Mouse (Mus musculus) forebrain, embryonic 10.5 days (tissue): ENCODE results near the gene Cryab. TPM values are rescaled to one million over a fixed set of nuclear protein-coding genes. Genes with fewer than 3 reads are reported as not detected.
A peak's percentile ranks its signal among the peaks of the same experiment; 100 is the strongest.

Source experiments
- DNase-seq: peaks from one replicate; pipeline ENCODE4 v3.0.0-alpha.2; 2017; ENCODE audit warnings: low spot score; ENCODE audit errors: extremely low spot score
- H3K27ac ChIP-seq: fragments of 300-500 bp; sonication (generic); 2 replicates; pipeline ENCODE4 v1.5.1; 2016; ENCODE audit warnings: mild to moderate bottlenecking
- H3K27me3 ChIP-seq: fragments of 300-500 bp; sonication (generic); 2 replicates; pipeline ENCODE4 v1.6.1; 2016; ENCODE audit warnings: mild to moderate bottlenecking; ENCODE audit not compliant: poor library complexity, severe bottlenecking
- H3K36me3 ChIP-seq: fragments of 300-500 bp; sonication (generic); replicated peaks from 2 replicates; pipeline ENCODE4 v1.6.1; 2016; ENCODE audit warnings: mild to moderate bottlenecking, moderate library complexity
- H3K4me1 ChIP-seq: fragments of 300-500 bp; sonication (generic); 2 replicates; pipeline ENCODE4 v1.6.1; 2016
- H3K4me3 ChIP-seq: fragments of 300-500 bp; sonication (generic); 2 replicates; pipeline ENCODE4 v1.5.1; 2016; ENCODE audit warnings: mild to moderate bottlenecking, moderate library complexity
- H3K9me3 ChIP-seq: fragments of 300-500 bp; sonication (generic); 2 replicates; pipeline ENCODE4 v1.6.1; 2016; ENCODE audit warnings: mild to moderate bottlenecking, moderate library complexity
- WGBS: fragments of 180-500 bp; shearing (Covaris S2); methylation state at CpG from one replicate; pipeline ENCODE4 v1.1.7; 2016; 5-methylcytosine and 5-hydroxymethylcytosine counted together
- polyA plus RNA-seq: library from polyadenylated mRNA; unstranded; fragments of >200 nt; fragmentation: Nextera tagmentation; extraction: Ambion mirVana; gene quantifications from 2 replicates; pipeline ENCODE4 v1.2.1, GENCODE M21; 2016

Cryab gene
- polyA plus RNA-seq, 1 experiment from 2014 or later: 3.2 TPM

DNA sequence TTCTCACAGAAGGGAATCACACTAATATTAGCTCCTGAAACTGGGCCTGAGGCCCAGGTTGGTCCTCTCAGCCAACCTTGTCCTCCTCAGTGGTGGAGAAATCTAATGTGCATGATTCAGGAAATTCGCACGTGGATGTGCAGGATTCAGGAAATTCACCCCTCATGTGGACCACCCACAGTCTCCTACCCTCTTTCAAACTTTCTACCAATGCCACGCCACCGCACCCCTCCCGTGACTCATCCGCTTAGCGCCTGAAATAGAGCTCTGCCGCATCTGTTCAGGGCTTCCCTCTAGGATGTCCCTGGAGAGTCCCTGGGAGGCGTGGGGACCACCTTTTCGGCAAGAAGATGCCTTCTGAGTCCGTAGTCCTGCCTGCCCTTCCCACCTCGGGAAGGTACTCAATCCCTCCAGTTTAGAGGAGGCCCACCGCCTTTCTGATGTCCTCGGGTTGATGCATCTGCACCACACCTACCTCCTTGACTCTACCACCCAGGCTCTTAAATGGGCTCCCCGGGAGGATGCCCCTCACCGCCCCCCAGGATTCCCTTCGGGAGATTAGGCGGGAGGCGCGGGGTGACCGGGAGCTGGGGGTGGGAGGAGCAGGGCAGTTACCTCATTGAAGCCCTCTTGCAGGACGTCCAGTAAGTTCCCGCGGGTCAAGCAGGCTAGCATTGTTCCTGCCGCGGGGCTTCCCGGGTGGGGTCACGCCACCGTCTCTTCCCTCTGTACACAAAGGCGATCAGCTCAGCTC, 23.8 kb upstream of the Cryab start:
- no peaks in the 10 kb centered on the region for H3K9me3 ChIP-seq
- H3K4me1 ChIP-seq: peaks cover 56% of the 10 kb centered on the region
- 3% methylated on average over 30 of the region's 30 CpGs for WGBS
- peak; percentile 48 for DNase-seq
- peaks cover 2% of the 10 kb centered on the region for H3K36me3 ChIP-seq
- H3K27ac ChIP-seq: peak overlapping the region; percentile 86
- peak overlapping the region; percentile 70 for H3K4me3 ChIP-seq
- peaks cover 10% of the 10 kb centered on the region; the same call in 1 of the 2 replicates for H3K27me3 ChIP-seq

DNA sequence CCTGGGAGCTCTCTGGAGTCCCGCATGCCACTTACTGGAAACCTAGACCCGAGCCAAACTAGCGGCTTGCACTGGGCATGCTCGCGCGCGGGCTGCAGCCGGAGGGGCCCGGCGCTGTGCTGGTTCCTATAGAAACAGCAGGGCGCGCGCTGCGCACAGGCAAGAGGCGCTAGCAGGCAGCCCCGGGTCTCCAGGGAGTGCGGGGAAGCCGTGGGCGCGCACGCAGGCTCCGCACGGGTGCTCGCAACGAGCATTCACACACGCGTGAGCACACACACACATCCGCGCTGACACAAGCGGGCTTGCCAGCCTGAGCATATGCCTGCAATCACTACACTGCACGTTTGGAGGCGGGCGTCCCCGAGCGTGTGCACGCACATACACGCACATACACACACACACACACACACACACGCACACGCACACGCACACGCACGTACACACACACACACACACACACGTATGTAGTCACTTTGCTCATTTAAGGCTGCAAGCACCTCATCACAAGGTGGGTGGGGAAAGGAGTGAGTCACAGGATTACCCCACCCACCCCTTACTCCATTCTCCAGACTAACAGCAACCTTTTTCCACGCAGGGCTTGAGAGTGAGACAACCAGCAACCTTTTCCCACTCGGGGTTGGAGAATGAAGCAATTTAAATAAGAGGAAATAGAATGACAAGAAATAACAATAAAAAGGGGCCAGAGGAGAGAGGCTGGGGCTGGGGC, 23.0 kb upstream of the Cryab start:
- H3K4me1 ChIP-seq: peaks cover 60% of the 10 kb centered on the region
- WGBS: under 1% methylated on average over 45 of the region's 45 CpGs
- peaks cover 10% of the 10 kb centered on the region; the same call in 1 of the 2 replicates for H3K27me3 ChIP-seq
- no peaks in the 10 kb centered on the region for H3K36me3 ChIP-seq
- peak overlapping the region; percentile 70 for H3K4me3 ChIP-seq
- peak; percentile 82 for DNase-seq
- H3K9me3 ChIP-seq: no peaks in the 10 kb centered on the region
- peak overlapping the region; percentile 86 for H3K27ac ChIP-seq

DNA sequence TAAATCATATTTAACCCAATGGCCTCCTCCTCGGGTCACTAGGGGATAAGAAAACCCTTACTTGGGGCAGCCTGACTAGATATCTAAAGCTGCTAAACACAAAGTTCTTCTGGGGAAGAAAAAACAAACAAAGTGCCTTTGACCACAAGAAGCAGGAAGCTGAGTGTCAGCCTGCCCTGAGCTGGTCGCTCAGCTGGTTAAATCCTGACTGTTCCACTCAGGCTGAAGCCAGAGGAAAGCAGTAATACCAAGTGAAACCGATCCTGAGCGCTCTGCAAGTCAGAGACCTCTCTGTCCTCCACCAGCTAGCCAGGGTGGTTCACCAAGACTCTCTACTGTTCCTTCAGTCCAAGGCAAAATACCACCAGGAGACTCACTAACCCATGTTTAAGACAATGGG, 21.5 kb upstream of the Cryab start:
- Histone ChIP-seq H3K27ac (no peak overlapping the region), H3K27me3 (peaks cover 10% of the 10 kb centered on the region; the same call in 1 of the 2 replicates), H3K4me1 (peaks cover 56% of the 10 kb centered on the region), H3K9me3 (no peaks in the 10 kb centered on the region), H3K36me3 (no peaks in the 10 kb centered on the region), H3K4me3 (no peak overlapping the region)
- WGBS: 67% methylated on average over 4 of the region's 4 CpGs
- DNase-seq: no peak

DNA sequence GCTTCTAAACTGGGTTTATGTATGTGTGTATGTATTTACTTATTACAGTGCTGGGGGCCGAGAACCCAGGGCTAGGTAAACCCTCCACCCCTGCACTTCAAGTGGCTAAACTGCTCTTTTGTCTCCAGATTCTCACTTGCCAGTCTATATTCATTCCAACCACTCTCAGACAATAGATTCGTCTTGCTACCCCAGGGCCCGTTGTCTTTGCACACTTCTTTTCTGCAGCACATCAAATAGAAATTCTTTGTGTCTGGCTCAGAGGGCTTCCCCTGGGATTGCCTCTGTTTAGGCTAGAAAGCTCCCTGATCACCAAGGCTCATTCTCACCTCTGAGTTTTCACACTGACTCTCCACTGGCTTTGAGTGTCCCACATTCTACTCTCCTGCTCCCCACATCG, 18.6 kb upstream of the Cryab start:
- DNase-seq: no peak
- H3K9me3 ChIP-seq: no peaks in the 10 kb centered on the region
- H3K36me3 ChIP-seq: no peaks in the 10 kb centered on the region
- H3K27ac ChIP-seq: 0 out of 2 replicates have a peak overlapping the region, but pooled peaks have one; percentile 6
- WGBS: 19% methylated on average over 4 of the region's 4 CpGs
- H3K4me3 ChIP-seq: no peak overlapping the region
- peaks cover 12% of the 10 kb centered on the region for H3K27me3 ChIP-seq
- H3K4me1 ChIP-seq: peaks cover 30% of the 10 kb centered on the region

DNA sequence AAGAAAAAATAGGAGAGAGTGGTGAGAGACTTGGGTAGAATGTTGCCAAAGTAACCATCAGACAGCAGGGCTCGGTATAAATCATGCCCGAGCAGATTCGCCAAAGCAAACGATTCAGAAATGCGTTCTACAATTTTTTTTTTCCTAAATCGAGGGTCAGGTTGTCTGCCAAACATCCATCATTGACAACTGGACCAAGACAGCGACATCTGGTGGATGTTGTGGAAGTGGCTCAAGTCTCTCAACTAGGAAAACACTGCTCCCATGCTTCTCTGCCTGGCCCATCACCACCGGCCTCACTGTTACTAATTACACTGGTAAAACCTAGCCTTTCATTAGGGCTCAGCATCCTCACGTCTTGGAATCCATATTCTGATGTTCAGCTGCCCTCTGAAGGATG, 16.1 kb upstream of the Cryab start:
- no peaks in the 10 kb centered on the region for H3K36me3 ChIP-seq
- no peak overlapping the region for H3K4me3 ChIP-seq
- no peaks in the 10 kb centered on the region for H3K9me3 ChIP-seq
- peak; percentile 53 for DNase-seq
- H3K4me1 ChIP-seq: peaks cover 33% of the 10 kb centered on the region
- WGBS: 7% methylated on average over 9 of the region's 9 CpGs
- H3K27me3 ChIP-seq: peaks cover 17% of the 10 kb centered on the region
- H3K27ac ChIP-seq: no peak overlapping the region

DNA sequence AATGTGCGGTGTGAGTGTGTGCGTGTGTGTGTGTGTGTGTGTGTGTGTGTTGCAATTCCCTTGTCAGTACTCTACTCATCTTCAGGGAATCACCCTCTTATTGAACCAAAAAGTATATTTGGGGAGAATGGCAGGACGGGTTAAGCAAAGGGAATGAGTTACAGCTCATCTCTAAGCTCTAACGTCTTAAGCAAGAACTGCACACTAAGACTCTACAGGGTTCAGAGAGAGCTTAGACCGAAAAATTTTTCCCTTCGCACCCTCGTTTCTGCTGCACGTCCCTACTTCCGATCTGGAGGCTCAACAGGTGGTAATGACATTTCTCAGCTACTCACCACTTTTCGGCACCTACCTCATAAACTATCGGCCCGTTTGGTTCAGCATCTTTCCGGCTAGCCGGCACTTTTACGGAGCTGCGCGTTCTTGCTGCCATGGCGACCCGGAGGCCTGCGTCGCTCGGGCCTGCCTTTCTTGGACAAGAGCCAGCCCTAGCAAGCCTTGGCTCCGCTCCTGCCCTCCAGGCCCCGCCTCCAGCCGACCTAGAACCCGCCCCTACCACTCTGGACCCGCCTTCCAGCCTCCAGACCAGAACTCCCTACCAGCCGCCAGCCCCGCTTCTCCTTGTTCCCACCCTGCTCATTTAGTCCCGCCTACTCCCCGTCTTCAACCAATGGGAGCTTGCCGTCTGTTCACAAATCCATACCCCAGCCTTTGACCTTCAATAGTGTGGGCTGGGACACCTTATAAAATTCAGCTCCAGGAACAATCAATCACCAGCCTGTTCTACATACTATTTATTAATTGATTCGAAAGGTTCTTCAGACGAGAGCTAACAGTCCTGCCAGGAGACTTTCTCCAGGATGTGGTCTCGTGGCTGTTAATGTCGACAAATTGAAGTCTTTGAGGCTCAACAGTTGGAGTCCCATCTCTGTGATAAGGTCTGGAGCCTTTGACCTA, 11.9 kb upstream of the Cryab start, which contains the start of gene Dixdc1:
Dixdc1 (minus strand) TSS at position 604 of the 957 bp plus-strand sequence.
- peak within 1 kb of the TSS; percentile 52 for H3K4me3 ChIP-seq
- H3K27me3 ChIP-seq: peaks cover 14% of the 10 kb centered on the region
- H3K9me3 ChIP-seq: no peaks in the 10 kb centered on the region
- 16% methylated on average over 36 of the region's 36 CpGs for WGBS
- DNase-seq: peak; percentile 95
- H3K27ac ChIP-seq: peak within 1 kb of the TSS; percentile 40
- peaks cover 18% of the 10 kb centered on the region for H3K4me1 ChIP-seq
- no peaks in the 10 kb centered on the region for H3K36me3 ChIP-seq

DNA sequence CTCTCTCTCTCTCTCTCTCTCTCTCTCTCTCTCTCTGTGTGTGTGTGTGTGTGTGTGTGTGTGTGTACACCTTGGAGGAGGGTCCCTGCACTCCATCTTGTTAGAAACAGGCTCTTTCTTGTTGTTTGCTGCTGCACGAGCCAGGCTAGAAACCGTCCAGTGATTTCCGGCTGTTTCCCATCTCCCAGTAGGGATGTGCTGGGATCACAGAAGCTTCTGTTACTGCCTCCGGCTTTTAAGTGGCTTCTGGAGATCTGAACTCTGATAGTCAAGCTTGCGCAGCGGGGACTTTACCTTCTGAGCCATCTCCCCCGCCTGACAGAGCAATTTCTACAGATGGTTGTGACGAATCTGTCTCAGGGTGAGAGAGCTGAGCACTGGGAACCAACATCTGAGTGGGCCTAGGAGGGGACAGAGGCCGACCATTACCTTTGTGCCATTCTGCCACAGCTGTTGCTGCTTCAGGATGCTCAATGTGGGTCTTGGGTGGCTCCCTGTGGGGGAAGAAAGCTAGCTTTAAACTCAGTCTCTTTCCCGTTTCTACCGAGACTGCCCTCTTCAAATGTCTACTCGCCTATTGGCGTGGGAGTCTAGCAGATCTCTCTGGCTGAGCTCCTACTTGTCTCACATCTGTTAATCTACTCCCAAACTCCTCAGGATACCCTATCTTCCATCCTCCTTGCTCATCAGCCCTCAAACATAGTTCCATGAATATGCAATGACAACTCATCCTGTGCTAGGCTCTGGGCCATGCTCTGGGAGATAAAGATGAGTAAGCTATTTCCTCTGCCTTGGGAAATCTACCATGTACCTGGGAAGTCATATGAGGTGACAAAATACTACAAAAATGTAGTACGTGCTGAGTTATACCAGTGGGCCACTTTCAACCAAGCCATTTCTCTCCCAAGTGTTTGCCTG, 10.0 kb upstream of the Cryab start:
- no peak overlapping the region for H3K27ac ChIP-seq
- DNase-seq: no peak
- WGBS: 93% methylated on average over 14 of the region's 14 CpGs
- H3K4me3 ChIP-seq: no peak overlapping the region
- H3K9me3 ChIP-seq: no peaks in the 10 kb centered on the region
- no peaks in the 10 kb centered on the region for H3K36me3 ChIP-seq
- H3K4me1 ChIP-seq: peaks cover 19% of the 10 kb centered on the region
- peaks cover 25% of the 10 kb centered on the region for H3K27me3 ChIP-seq

DNA sequence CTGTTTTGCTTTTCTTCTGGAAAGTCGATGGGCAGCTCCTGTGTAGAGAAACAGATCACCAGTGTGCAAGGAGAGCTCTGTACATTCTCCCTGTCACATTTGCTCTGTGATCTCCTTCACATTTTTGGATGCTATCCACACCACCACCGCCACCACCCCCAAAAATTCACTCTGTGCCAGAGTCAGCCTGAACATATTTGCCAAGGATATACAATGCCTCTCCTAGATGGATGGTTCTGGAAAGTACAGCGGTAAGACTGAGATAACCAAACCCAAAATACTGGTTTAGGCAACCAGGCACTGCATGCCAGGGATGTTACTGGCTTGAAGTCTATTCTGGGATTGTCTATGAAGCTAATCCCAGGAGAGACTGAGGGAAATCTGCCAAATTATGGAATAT, 8.9 kb upstream of the Cryab start:
- Histone ChIP-seq H3K27me3 (peaks cover 37% of the 10 kb centered on the region), H3K27ac (no peak overlapping the region), H3K4me1 (peaks cover 25% of the 10 kb centered on the region), H3K36me3 (no peaks in the 10 kb centered on the region), H3K9me3 (no peaks in the 10 kb centered on the region), H3K4me3 (no peak overlapping the region)
- no peak for DNase-seq
- 90% methylated on average over 3 of the region's 3 CpGs for WGBS

DNA sequence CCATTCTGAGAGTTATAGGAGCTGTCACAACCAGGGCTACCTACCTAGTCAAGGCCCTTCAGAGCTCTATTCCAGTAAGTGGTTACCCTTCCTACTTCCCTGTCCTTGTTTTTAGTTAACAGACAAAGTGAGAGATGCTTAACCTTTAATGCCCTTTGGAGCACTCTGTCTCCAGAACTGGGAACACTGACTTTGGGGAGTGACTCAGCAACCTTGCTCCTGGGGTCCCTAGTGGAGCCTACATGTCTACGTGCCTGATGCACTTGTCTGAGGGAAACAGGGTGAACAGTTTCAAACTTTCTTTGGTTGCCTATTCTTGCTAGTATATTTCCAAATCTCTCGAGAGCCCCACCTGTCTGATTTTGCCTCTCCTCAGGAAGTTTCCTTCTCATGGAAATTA, 8.4 kb upstream of the Cryab start:
- no peak overlapping the region for H3K27ac ChIP-seq
- WGBS: 80% methylated on average over 2 of the region's 2 CpGs
- H3K4me1 ChIP-seq: peaks cover 25% of the 10 kb centered on the region
- no peak for DNase-seq
- H3K36me3 ChIP-seq: no peaks in the 10 kb centered on the region
- peaks cover 37% of the 10 kb centered on the region for H3K27me3 ChIP-seq
- H3K9me3 ChIP-seq: no peaks in the 10 kb centered on the region
- no peak overlapping the region for H3K4me3 ChIP-seq

DNA sequence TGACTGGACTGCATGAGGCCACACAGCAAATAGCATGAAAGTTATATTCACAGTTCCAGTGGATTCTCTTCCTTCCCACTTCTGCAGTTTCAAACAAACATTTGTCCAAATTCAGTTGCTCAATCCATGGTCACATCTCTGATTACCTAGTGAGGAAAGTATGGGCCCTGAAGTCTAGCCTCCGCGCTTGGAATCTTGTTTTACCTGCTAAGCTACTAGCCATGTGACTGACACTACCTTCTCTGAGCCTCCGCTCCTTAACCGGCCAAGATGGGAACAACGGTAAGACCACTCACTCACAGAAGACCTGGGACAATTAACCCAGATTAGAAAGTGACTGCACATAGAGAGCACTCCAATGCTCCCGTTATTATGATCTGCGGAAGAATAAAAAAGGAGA, 5.3 kb upstream of the Cryab start:
- WGBS: 9% methylated on average over 7 of the region's 7 CpGs
- no peaks in the 10 kb centered on the region for H3K9me3 ChIP-seq
- peak overlapping the region; percentile 51 for H3K4me3 ChIP-seq
- H3K27ac ChIP-seq: peak overlapping the region; percentile 74
- no peaks in the 10 kb centered on the region for H3K36me3 ChIP-seq
- no peak for DNase-seq
- peaks cover 14% of the 10 kb centered on the region for H3K4me1 ChIP-seq
- peaks cover 34% of the 10 kb centered on the region for H3K27me3 ChIP-seq

DNA sequence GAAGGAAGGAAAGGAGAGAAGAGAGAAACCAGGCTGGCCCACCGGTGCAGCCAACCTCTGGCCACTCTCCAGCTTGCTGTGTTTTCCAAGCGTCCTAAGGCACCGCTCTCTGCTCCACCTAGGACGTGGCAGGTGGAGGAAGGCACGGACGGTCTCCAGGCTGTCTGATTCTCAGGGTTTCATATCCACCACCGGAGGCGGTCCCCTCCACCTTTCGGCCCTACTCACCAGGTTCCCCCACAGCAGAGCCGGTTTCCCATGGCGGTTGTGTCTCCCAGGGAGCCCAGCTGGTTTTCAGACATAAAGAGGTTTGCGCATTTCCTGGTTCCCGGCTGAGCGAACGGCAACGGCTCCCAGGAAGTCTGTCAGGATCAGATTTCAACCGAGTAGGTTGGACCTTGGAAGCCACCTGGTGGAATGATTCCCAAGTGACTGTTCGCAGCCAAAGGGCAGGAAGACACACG, 4.9 kb upstream of the Cryab start, which contains the start of gene 2310030G06Rik:
2310030G06Rik (minus strand) TSS at position 323 of the 464 bp plus-strand sequence.
- no peak for DNase-seq
- under 1% methylated on average over 19 of the region's 19 CpGs for WGBS
- H3K9me3 ChIP-seq: no peaks in the 10 kb centered on the region
- H3K36me3 ChIP-seq: no peaks in the 10 kb centered on the region
- peaks cover 18% of the 10 kb centered on the region for H3K4me1 ChIP-seq
- H3K4me3 ChIP-seq: peak within 1 kb of the TSS; percentile 51
- H3K27ac ChIP-seq: peak within 1 kb of the TSS; percentile 74
- peaks cover 38% of the 10 kb centered on the region for H3K27me3 ChIP-seq
